Mouse (Mus musculus) E14TG2a.4 (cell line): ENCODE measurements around the gene Rsrp1.
A peak's percentile ranks its signal among the peaks of the same experiment; 100 is the strongest.

Experiments
- CTCF ChIP-seq: conservative IDR thresholded peaks from 2 replicates; pipeline ENCODE4 v1.5.1; 2014; ENCODE audit warnings: low read length
- NANOG ChIP-seq: IDR thresholded peaks from 2 replicates; pipeline ENCODE4 v1.6.1; 2014; ENCODE audit warnings: borderline replicate concordance, low read length, mixed read lengths
- POU5F1 ChIP-seq: IDR thresholded peaks from 2 replicates; pipeline ENCODE4 v1.6.1; 2014; ENCODE audit warnings: low read length, borderline replicate concordance

- peak; percentile 90 for TF ChIP-seq CTCF
- no peak for TF ChIP-seq NANOG
- no peak for TF ChIP-seq POU5F1
Measured at GRCm38 (mm10) chr4:134946024-134946744, 22.8 kb downstream of the Rsrp1 start.
